Mouse (Mus musculus) neural tube, embryonic 12.5 days (tissue): Measurements from ENCODE around the gene Abcd3. TPM values are rescaled to one million over a fixed set of nuclear protein-coding genes. Genes with fewer than 3 reads are reported as not detected.
"Not testable (repeated sequence)": the region's sequence is repeated elsewhere in the genome, so short reads cannot be mapped to it uniquely, and the experiment has no call there.

Source experiments
- ATAC-seq: fragments of 200-750 bp; cut with Nextera tagmentation; 2 replicates; pipeline ENCODE4 v1.8.0; 2017; ENCODE audit warnings: low read depth, mild to moderate bottlenecking, moderate TSS enrichment, moderate library complexity; ENCODE audit not compliant: low FRiP score
- H3K27ac ChIP-seq: fragments of 300-500 bp; sonication (generic); 2 replicates; pipeline ENCODE4 v1.5.1; 2016
- H3K27me3 ChIP-seq: fragments of 300-500 bp; sonication (generic); replicated peaks from 2 replicates; pipeline ENCODE4 v1.6.1; 2016; ENCODE audit warnings: mild to moderate bottlenecking
- H3K36me3 ChIP-seq: fragments of 300-500 bp; sonication (generic); 2 replicates; pipeline ENCODE4 v1.6.1; 2016; ENCODE audit warnings: mild to moderate bottlenecking
- H3K4me1 ChIP-seq: fragments of 300-500 bp; sonication (generic); 2 replicates; pipeline ENCODE4 v1.6.1; 2016
- H3K4me2 ChIP-seq: fragments of 300-500 bp; sonication (generic); replicated peaks from 2 replicates; pipeline ENCODE4 v1.6.1; 2016; ENCODE audit warnings: mild to moderate bottlenecking
- H3K4me3 ChIP-seq: fragments of 300-500 bp; sonication (generic); 2 replicates; pipeline ENCODE4 v1.5.1; 2016
- H3K9ac ChIP-seq: fragments of 300-500 bp; sonication (generic); 2 replicates; pipeline ENCODE4 v1.6.1; 2016; ENCODE audit warnings: mild to moderate bottlenecking
- H3K9me3 ChIP-seq: fragments of 300-500 bp; sonication (generic); 2 replicates; pipeline ENCODE4 v1.6.1; 2016; ENCODE audit warnings: mild to moderate bottlenecking
- WGBS: fragments of 180-500 bp; shearing (Covaris S2); methylation state at CpG from one replicate; pipeline ENCODE4 v1.1.7; 2016; 5-methylcytosine and 5-hydroxymethylcytosine counted together
- polyA plus RNA-seq: library from polyadenylated mRNA; unstranded; fragments of >200 nt; fragmentation: Nextera tagmentation; extraction: Ambion mirVana; gene quantifications from 2 replicates; pipeline ENCODE4 v1.2.1, GENCODE M21; 2016

Abcd3 gene
- polyA plus RNA-seq, 1 experiment from 2014 or later: 67.1 TPM

GRCm38 (mm10) chr3:121813834-121814233 is 1.3 kb downstream of the Abcd3 start:
- Histone ChIP-seq H3K27me3 (no peaks in the 10 kb centered on the region), H3K36me3 (no peaks in the 10 kb centered on the region), H3K27ac (no peak overlapping the region), H3K4me3 (peak overlapping the region; percentile 79), H3K4me2 (peak overlapping the region; percentile 76), H3K9me3 (no peaks in the 10 kb centered on the region), H3K9ac (no peak overlapping the region), H3K4me1 (peaks cover 13% of the 10 kb centered on the region; the same call in 1 of the 2 replicates)
- ATAC-seq: no peak
- WGBS: 73% methylated on average over 5 of the region's 5 CpGs

DNA sequence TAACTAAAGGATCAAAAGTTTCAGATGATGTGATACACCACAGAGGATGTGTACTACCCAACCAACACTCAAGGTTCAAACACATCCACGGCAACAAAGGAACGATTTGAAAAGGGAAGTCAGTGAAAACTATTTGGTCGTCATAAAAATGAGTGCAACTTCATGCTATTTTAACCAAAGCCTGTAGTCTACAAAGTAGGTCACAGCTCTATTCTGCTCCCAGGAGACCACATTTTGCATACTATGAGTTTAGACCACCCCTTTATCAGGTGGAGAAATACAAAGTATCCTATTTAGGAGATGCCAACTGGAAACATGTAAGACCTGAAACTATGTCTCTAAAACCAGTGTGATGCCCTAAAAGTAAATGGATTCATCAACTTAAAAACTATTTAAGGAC is 6.9 kb downstream of the Abcd3 start:
- Histone ChIP-seq H3K9ac (no peak overlapping the region), H3K4me2 (no peak overlapping the region), H3K4me1 (0 out of 2 replicates have a peak, but pooled peaks cover 2% of the 10 kb centered on the region), H3K27me3 (no peaks in the 10 kb centered on the region), H3K4me3 (no peak overlapping the region), H3K36me3 (no peaks in the 10 kb centered on the region), H3K27ac (no peak overlapping the region), H3K9me3 (no peaks in the 10 kb centered on the region)
- ATAC-seq: no peak
- WGBS: 89% methylated on average over 3 of the region's 3 CpGs

DNA sequence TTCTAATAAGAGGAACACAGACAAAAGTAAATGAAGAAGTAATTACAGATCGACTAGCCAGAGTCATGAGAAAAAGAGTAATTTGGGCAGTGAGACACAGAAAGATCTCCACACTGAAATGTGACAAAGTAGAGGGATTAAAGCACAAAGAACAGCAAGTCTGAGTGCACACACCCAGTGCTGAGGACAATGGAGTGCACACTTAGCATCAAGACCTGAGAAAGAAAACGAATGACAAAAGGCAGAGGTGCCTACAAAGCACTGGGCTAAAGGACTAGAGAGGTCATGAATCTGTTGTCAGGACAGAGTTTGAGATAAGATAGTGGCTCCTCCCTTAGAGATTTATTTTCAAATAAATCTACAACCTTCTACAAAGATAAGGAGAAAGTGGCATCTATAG is 20.9 kb downstream of the Abcd3 start:
- no peak overlapping the region for H3K4me2 ChIP-seq
- no peaks in the 10 kb centered on the region for H3K36me3 ChIP-seq
- H3K4me1 ChIP-seq: peaks cover 4% of the 10 kb centered on the region; the same call in 1 of the 2 replicates
- no peaks in the 10 kb centered on the region for H3K27me3 ChIP-seq
- no peaks in the 10 kb centered on the region for H3K9me3 ChIP-seq
- ATAC-seq: no peak
- H3K9ac ChIP-seq: no peak overlapping the region
- no peak overlapping the region for H3K4me3 ChIP-seq
- H3K27ac ChIP-seq: no peak overlapping the region
- 63% methylated on average over 2 of the region's 2 CpGs for WGBS

- WGBS: 88% methylated on average over 4 of the region's 4 CpGs
- no peaks in the 10 kb centered on the region for H3K36me3 ChIP-seq
- H3K4me2 ChIP-seq: no peak overlapping the region
- ATAC-seq: no peak
- no peaks in the 10 kb centered on the region for H3K27me3 ChIP-seq
- no peak overlapping the region for H3K4me3 ChIP-seq
- H3K4me1 ChIP-seq: peaks cover 4% of the 10 kb centered on the region; the same call in 1 of the 2 replicates
- H3K9ac ChIP-seq: no peak overlapping the region
- H3K9me3 ChIP-seq: no peaks in the 10 kb centered on the region
- no peak overlapping the region for H3K27ac ChIP-seq
These were observed 22.9 kb downstream of the Abcd3 start for GRCm38 (mm10) chr3:121792246-121792645.

DNA sequence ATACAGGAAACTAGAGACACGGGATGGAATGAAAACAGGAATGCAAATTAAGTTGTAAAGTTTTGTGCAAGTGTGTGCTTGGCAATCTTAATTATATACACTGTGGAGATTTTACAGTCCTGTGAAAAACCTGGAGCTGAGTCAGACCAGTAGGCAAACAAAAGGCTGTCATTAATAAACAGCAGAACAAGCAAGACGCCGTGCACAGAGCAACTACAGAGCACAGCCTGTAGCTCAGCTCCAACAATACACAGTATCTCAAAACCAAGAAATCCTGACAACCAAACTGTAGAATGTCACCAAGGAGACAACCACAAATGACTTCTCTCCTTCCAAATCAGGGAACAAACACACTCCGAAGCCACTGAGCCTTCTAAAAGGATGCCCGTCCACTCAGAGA is 24.7 kb downstream of the Abcd3 start:
- no peak overlapping the region for H3K9ac ChIP-seq
- no peaks in the 10 kb centered on the region for H3K9me3 ChIP-seq
- no peaks in the 10 kb centered on the region for H3K36me3 ChIP-seq
- ATAC-seq: peak; percentile 80
- H3K4me3 ChIP-seq: no peak overlapping the region
- no peak overlapping the region for H3K27ac ChIP-seq
- H3K4me1 ChIP-seq: peaks cover 4% of the 10 kb centered on the region; the same call in 1 of the 2 replicates
- no peak overlapping the region for H3K4me2 ChIP-seq
- WGBS: 28% methylated on average over 5 of the region's 5 CpGs
- no peaks in the 10 kb centered on the region for H3K27me3 ChIP-seq

GRCm38 (mm10) chr3:121789790-121790189 is 25.3 kb downstream of the Abcd3 start:
- H3K4me1 ChIP-seq: no peaks in the 10 kb centered on the region
- H3K27me3 ChIP-seq: no peaks in the 10 kb centered on the region
- 74% methylated on average over 5 of the region's 5 CpGs for WGBS
- H3K4me3 ChIP-seq: no peak overlapping the region
- no peak overlapping the region for H3K27ac ChIP-seq
- H3K9me3 ChIP-seq: no peaks in the 10 kb centered on the region
- H3K4me2 ChIP-seq: no peak overlapping the region
- H3K9ac ChIP-seq: no peak overlapping the region
- ATAC-seq: 0 out of 2 replicates have a peak, but pooled peaks have one; percentile 64
- H3K36me3 ChIP-seq: no peaks in the 10 kb centered on the region

DNA sequence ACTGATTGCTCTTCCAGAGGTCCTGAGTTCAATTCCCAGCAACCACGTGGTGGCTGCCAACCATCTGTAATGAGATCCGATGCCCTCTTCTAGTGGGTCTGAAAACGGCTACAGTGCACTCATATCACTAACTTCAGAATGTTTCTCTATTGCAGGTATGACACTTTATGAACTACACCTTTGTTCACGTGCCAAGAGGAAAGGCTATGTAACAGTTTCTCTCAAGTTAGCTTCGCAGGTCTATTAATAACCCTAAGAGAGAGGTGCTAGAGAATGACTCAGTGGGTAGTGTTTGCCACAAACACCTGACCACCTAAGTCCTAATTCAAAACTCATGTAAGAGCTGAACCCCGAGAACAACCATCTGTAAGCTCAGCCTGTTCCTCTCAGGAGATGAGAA is 32.1 kb downstream of the Abcd3 start:
- Histone ChIP-seq H3K27ac (no peak overlapping the region), H3K9me3 (no peaks in the 10 kb centered on the region), H3K4me1 (no peaks in the 10 kb centered on the region), H3K4me3 (no peak overlapping the region), H3K36me3 (0 out of 2 replicates have a peak, but pooled peaks cover 5% of the 10 kb centered on the region), H3K4me2 (no peak overlapping the region), H3K27me3 (no peaks in the 10 kb centered on the region), H3K9ac (no peak overlapping the region)
- no peak for ATAC-seq
- 87% methylated on average over 6 of the region's 6 CpGs for WGBS

DNA sequence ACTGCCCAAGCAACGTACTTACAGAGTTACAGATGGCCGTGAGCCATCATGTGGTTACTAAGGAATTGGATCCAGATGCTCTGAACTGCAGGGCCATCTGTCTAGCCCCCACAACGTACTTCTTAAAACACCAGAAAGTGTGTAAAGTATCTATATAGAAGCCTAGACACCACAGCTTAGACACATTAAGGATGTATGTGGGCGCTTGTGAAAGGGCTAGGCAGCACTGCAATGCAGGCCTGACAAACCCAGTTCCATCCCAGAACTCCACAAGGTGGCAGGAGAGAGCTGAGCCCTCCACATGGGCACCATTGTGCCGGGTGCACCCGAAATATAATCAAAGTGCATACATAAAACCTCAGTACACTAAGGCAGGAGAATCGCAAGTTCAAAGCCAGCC is 37.2 kb downstream of the Abcd3 start:
- Histone ChIP-seq H3K9ac (no peak overlapping the region), H3K4me3 (no peak overlapping the region), H3K27ac (no peak overlapping the region), H3K36me3 (peaks cover 10% of the 10 kb centered on the region; the same call in 1 of the 2 replicates), H3K4me2 (no peak overlapping the region), H3K4me1 (no peaks in the 10 kb centered on the region), H3K27me3 (no peaks in the 10 kb centered on the region), H3K9me3 (no peaks in the 10 kb centered on the region)
- ATAC-seq: peak; percentile 33; the same call in 1 of the 2 replicates
- 51% methylated on average over 7 of the region's 7 CpGs for WGBS

GRCm38 (mm10) chr3:121773336-121773735 is 41.8 kb downstream of the Abcd3 start:
- 98% methylated on average over 4 of the region's 4 CpGs for WGBS
- peaks cover 30% of the 10 kb centered on the region for H3K36me3 ChIP-seq
- H3K9ac ChIP-seq, H3K9me3 ChIP-seq, H3K4me2 ChIP-seq, H3K27ac ChIP-seq, ATAC-seq, H3K4me3 ChIP-seq, H3K27me3 ChIP-seq, H3K4me1 ChIP-seq: not testable (repeated sequence)

- WGBS: 94% methylated on average over 3 of the region's 3 CpGs
- Histone ChIP-seq H3K4me1 (no peaks in the 10 kb centered on the region), H3K27me3 (no peaks in the 10 kb centered on the region), H3K36me3 (peaks cover 52% of the 10 kb centered on the region), H3K27ac (no peak overlapping the region), H3K9me3 (no peaks in the 10 kb centered on the region), H3K4me2 (no peak overlapping the region), H3K9ac (no peak overlapping the region), H3K4me3 (no peak overlapping the region)
- ATAC-seq: no peak
These were observed 46.3 kb downstream of the Abcd3 start for GRCm38 (mm10) chr3:121768770-121769169.

DNA sequence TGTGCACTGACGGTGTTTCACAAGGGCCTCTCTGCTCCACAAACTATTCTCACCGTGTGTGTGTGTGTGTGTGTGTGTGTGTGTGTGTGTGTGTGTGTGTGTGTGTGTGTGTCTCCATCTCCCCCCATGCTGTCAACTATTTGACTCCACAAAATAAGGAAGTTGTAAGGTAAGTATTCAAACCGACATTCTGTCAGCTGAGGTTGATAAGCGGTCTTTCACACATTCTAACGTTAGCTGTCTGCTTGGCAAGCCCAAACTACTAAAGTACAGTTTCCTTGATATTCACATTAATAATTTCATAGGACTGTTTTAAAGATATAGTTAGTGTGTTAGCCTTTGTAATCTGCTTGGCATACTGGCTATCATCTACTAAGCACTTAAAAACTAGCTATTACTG is 48.3 kb downstream of the Abcd3 start:
- WGBS: 92% methylated on average over 5 of the region's 5 CpGs
- no peak overlapping the region for H3K9ac ChIP-seq
- H3K27me3 ChIP-seq: no peaks in the 10 kb centered on the region
- no peaks in the 10 kb centered on the region for H3K4me1 ChIP-seq
- H3K4me2 ChIP-seq: no peak overlapping the region
- no peak for ATAC-seq
- no peak overlapping the region for H3K4me3 ChIP-seq
- H3K27ac ChIP-seq: no peak overlapping the region
- no peaks in the 10 kb centered on the region for H3K9me3 ChIP-seq
- peaks cover 55% of the 10 kb centered on the region for H3K36me3 ChIP-seq

- Histone ChIP-seq H3K4me2 (no peak overlapping the region), H3K9ac (no peak overlapping the region), H3K36me3 (peaks cover 50% of the 10 kb centered on the region), H3K9me3 (no peaks in the 10 kb centered on the region), H3K27ac (no peak overlapping the region), H3K4me3 (no peak overlapping the region), H3K4me1 (no peaks in the 10 kb centered on the region), H3K27me3 (no peaks in the 10 kb centered on the region)
- no peak for ATAC-seq
These were observed 49.1 kb downstream of the Abcd3 start for GRCm38 (mm10) chr3:121766048-121766447.

DNA sequence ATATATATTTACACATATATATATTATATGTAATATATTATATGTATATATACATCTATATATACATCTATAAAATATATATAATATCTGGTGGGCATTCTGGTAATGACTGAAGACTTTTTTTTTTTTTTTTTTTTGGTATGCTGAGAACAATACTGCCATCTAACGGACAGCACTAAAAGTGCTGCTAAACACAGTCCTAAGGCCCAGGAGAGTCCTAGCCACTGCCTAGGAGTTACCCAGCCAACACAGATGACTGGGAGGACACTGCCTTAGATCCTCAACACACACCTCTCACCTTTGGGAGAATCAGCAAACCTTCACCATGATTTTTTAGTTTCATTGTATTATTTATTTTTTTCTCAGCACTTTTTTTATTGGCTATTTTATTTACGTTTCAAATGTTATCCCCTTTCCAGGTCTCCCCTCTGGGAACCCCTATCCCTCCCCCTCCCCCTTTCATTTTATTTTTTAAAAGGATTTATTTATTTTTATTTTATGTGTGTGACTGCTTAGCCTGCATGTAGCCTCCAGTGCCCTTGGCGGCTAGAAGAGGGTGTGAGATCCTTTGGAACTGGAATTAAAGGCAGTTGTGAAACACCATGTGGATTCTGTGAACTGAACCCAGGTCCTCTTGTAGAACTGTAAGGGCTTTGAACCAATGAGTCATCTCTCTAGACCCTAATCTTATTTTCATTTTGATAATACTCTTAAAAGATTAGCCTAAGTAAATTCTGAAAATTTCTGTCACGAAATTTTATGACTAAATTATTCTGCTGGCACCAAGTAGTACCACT is 52.8 kb downstream of the Abcd3 start:
- no peaks in the 10 kb centered on the region for H3K9me3 ChIP-seq
- 0 out of 2 replicates have a peak, but pooled peaks have one; percentile 65 for ATAC-seq
- H3K4me1 ChIP-seq: no peaks in the 10 kb centered on the region
- H3K36me3 ChIP-seq: peaks cover 31% of the 10 kb centered on the region
- H3K27me3 ChIP-seq: no peaks in the 10 kb centered on the region
- WGBS: 63% methylated on average over 4 of the region's 4 CpGs
- no peak overlapping the region for H3K4me2 ChIP-seq
- H3K9ac ChIP-seq: no peak overlapping the region
- H3K4me3 ChIP-seq: no peak overlapping the region
- no peak overlapping the region for H3K27ac ChIP-seq
